Mouse (Mus musculus) intestine, postnatal 0 days (tissue): ENCODE results near the gene Speer4f2. TPM values are rescaled to one million over a fixed set of nuclear protein-coding genes. Genes with fewer than 3 reads are reported as not detected.
"Not testable (repeated sequence)": the region's sequence is repeated elsewhere in the genome, so short reads cannot be mapped to it uniquely, and the experiment has no call there.

Experiments used
- ATAC-seq: fragments of 200-750 bp; cut with Nextera tagmentation; 2 replicates; pipeline ENCODE4 v1.8.0; 2017; ENCODE audit warnings: mild to moderate bottlenecking, moderate TSS enrichment, moderate library complexity
- H3K27ac ChIP-seq: fragments of 300-500 bp; sonication (generic); 2 replicates; pipeline ENCODE4 v1.5.1; 2014; ENCODE audit warnings: mild to moderate bottlenecking, low read depth, low read length, moderate library complexity
- H3K27me3 ChIP-seq: fragments of 300-500 bp; sonication (generic); replicated peaks from 2 replicates; pipeline ENCODE4 v1.6.1; 2014; ENCODE audit warnings: low read length, mixed read lengths; ENCODE audit not compliant: control insufficient read depth, insufficient read depth
- H3K36me3 ChIP-seq: fragments of 300-500 bp; sonication (generic); 2 replicates; pipeline ENCODE4 v1.6.1; 2014; ENCODE audit warnings: mild to moderate bottlenecking, moderate library complexity; ENCODE audit not compliant: control insufficient read depth, insufficient read depth
- H3K4me1 ChIP-seq: fragments of 300-500 bp; sonication (generic); replicated peaks from 2 replicates; pipeline ENCODE4 v1.6.1; 2014; ENCODE audit warnings: antibody characterized with exemption, low read length, mixed read lengths; ENCODE audit not compliant: control insufficient read depth, insufficient read depth
- H3K4me2 ChIP-seq: fragments of 300-500 bp; sonication (generic); replicated peaks from 2 replicates; pipeline ENCODE4 v1.6.1; 2014; ENCODE audit warnings: low read depth, mild to moderate bottlenecking, moderate library complexity
- H3K4me3 ChIP-seq: fragments of 300-500 bp; sonication (generic); 2 replicates; pipeline ENCODE4 v1.5.1; 2014; ENCODE audit warnings: low read depth, low read length
- H3K9ac ChIP-seq: fragments of 300-500 bp; sonication (generic); 2 replicates; pipeline ENCODE4 v1.6.1; 2014; ENCODE audit warnings: mild to moderate bottlenecking, low read depth, low read length
- H3K9me3 ChIP-seq: fragments of 300-500 bp; sonication (generic); 2 replicates; pipeline ENCODE4 v1.6.1; 2016; ENCODE audit warnings: mixed run types; ENCODE audit not compliant: control insufficient read depth
- CTCF ChIP-seq: sonication (generic); IDR thresholded peaks from 2 replicates; pipeline ENCODE4 v1.5.1; 2016; ENCODE audit warnings: low read depth, mild to moderate bottlenecking, control low read depth, antibody characterized with exemption, moderate library complexity
- WGBS: fragments of 180-500 bp; shearing (Covaris S2); extraction: QIAGEN DNeasy Blood & Tissue Kit; methylation state at CpG from one replicate; pipeline ENCODE4 v1.1.7; 2014; 5-methylcytosine and 5-hydroxymethylcytosine counted together
- polyA plus RNA-seq: library from polyadenylated mRNA; unstranded; fragments of >200 nt; fragmentation: Nextera tagmentation; extraction: Ambion mirVana; gene quantifications from 2 replicates; pipeline ENCODE4 v1.2.1, GENCODE M21; 2015

Gene Speer4f2
- polyA plus RNA-seq = not detected in 2 replicates

DNA sequence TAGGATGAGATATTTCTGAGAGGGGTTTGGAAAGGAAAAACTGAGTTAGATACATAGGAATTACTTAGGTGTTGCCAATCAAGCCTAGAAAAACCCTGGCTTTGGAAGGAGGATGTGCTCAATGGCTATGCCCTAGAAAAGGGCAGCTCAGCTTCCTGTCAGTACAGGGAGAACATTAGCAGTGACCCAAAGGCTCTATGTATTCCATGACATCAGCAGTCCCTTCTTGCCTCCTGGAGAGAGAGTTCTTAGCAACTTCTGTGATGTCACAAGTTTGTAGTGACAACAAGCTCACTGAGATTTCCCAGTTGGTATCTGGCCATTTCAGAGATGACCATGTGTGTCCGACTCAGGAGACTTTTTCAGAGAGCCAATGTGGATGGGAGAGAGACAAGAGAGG is at the start of gene Speer4f2:
Gene Speer4f2, plus strand, starts transcription at position 301 of the 400 bp plus-strand sequence.
- not testable (repeated sequence) for H3K9ac ChIP-seq, H3K9me3 ChIP-seq, ATAC-seq, H3K36me3 ChIP-seq, H3K4me3 ChIP-seq, H3K4me1 ChIP-seq, H3K27me3 ChIP-seq, H3K27ac ChIP-seq, H3K4me2 ChIP-seq
- 89% methylated on average over 1 of the region's 1 CpGs for WGBS

DNA sequence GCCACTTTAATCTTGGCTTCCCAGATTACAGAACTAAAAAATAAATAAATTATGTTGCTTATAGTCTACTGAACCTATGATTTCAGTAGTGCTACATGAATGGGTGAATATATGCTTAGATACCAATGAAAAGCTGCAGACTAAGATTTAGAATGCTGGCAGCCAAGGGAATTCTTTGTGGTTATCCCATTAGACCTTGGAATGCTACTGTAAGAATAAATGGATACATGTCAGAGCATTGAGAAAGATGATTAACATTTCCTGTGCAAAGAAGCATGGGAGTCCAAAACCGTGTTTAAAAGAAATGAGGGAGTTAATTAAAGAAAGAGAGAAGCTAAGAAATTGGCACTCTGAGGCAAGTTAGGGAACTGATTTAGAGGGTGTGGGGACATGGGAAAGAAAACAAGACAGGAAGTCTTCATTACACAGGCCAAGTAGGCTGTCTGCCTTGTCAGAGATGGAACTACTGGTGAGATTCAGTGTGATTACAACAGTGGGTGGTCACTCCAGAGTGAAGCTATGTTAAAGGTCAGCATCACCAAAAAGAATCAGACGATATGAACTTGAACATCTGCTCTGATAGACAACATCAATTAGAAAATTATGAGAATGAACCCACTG is 43.9 kb upstream of the Speer4f2 start:
- H3K4me2 ChIP-seq = no peak overlapping the region
- ATAC-seq = no peak
- H3K36me3 ChIP-seq = no peaks in the 10 kb centered on the region
- H3K27me3 ChIP-seq = no peaks in the 10 kb centered on the region
- TF ChIP-seq CTCF = no peak
- H3K27ac ChIP-seq = no peak overlapping the region
- H3K9me3 ChIP-seq = no peaks in the 10 kb centered on the region
- no peaks in the 10 kb centered on the region for H3K4me1 ChIP-seq
- H3K4me3 ChIP-seq = no peak overlapping the region
- H3K9ac ChIP-seq = no peak overlapping the region
- 59% methylated on average over 2 of the region's 2 CpGs for WGBS

DNA sequence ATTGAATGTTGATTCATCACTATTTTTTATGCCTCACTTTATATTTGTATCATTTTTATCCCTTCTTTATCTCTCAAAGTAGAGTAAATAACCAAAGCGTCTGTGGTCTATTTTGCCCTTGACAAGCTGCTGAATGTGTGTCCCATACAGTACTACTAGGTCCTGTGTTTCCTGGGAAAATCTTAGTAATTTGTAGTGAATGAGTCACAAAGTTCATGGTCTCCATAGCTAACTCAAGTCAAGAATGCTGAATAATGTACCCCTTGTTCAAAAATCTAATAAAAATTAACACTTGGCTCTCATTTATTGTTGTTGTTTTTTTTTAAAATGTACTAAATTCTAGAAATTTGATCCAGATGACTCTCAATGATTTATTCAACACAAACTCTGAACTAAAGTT is 38.1 kb upstream of the Speer4f2 start:
- 58% methylated on average over 1 of the region's 1 CpGs for WGBS
- H3K36me3 ChIP-seq = no peaks in the 10 kb centered on the region
- no peak overlapping the region for H3K4me3 ChIP-seq
- ATAC-seq = no peak
- H3K4me2 ChIP-seq = no peak overlapping the region
- H3K4me1 ChIP-seq = no peaks in the 10 kb centered on the region
- no peaks in the 10 kb centered on the region for H3K9me3 ChIP-seq
- H3K27ac ChIP-seq = no peak overlapping the region
- H3K9ac ChIP-seq = no peak overlapping the region
- no peak for TF ChIP-seq CTCF
- no peaks in the 10 kb centered on the region for H3K27me3 ChIP-seq

DNA sequence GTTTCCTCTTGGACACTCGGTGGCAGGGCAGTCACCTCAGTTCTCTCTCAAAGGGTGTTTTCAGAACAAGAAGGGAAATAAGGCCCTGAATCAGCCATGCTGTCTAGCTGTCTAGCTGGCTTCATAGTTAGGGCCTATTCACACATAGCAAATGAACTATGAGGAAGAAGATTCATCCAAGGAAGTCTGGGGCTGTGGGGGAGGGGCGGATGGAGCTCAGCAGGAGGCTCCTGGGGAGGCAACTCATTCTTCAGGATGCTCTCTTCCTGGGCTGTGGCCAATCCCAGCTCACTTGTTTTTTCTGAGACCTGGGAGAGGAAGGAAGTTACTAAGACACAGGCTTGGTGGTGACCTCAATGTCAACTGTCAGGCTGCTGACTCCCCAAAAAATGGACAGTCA is 27.2 kb upstream of the Speer4f2 start:
- 71% methylated on average over 2 of the region's 2 CpGs for WGBS
- not testable (repeated sequence) for H3K9me3 ChIP-seq, H3K4me3 ChIP-seq, H3K9ac ChIP-seq, H3K4me1 ChIP-seq, H3K27ac ChIP-seq, H3K4me2 ChIP-seq, H3K36me3 ChIP-seq, H3K27me3 ChIP-seq, ATAC-seq

DNA sequence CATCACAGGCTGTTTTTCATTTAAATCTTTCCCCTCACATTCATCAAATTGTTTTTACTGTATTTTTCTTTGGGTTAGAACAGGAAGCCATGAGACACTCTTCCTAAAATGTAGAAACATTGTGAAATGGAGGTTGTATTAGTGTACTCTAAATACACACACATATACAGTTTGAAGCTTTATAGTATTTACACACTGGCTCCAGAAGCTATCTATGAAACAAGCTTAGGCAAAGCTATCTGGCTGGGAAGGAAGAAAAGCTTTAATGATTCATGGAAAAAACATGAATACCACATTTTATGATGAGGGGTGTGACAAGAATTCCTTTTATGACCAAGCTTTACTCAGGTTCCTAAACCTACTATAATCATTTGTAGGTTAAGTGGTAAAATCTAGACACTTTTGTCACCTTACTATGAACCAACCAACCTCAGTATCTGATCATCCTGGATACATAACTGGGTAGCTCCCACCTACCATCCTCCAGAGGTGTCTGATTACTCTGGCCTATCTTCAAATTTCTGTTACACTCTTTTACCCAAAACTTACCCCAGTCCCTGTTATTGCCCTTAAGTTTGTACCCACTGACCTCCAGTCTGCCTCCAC is 13.5 kb upstream of the Speer4f2 start:
- ATAC-seq = peak; percentile 38; the same call in 1 of the 2 replicates
- H3K9ac ChIP-seq = no peak overlapping the region
- H3K36me3 ChIP-seq = no peaks in the 10 kb centered on the region
- no peaks in the 10 kb centered on the region for H3K27me3 ChIP-seq
- no peak for TF ChIP-seq CTCF
- H3K4me1 ChIP-seq = no peaks in the 10 kb centered on the region
- no peak overlapping the region for H3K4me3 ChIP-seq
- no peak overlapping the region for H3K27ac ChIP-seq
- H3K9me3 ChIP-seq = no peaks in the 10 kb centered on the region
- no peak overlapping the region for H3K4me2 ChIP-seq

DNA sequence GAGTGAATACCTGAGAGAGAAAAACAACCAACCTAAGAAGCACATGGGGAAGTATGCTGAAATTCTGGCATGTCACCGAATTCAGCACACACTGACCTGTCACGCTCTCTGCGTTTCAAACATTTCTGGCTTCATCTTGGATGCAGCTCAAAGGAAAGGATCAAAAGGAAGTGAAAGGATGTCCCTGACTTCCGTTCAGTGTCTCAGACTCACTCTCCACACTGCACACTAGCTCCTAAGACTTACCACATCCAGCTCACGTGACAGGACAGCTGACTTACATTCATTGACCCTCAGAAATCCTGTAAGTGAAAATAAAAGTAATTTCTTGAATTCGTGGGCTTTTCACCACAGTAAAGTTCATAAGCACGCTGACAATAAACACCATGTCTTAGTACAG is 16.9 kb downstream of the Speer4f2 start:
- H3K4me3 ChIP-seq = no peak overlapping the region
- no peaks in the 10 kb centered on the region for H3K27me3 ChIP-seq
- H3K36me3 ChIP-seq = no peaks in the 10 kb centered on the region
- H3K9me3 ChIP-seq = no peaks in the 10 kb centered on the region
- no peak overlapping the region for H3K27ac ChIP-seq
- no peak overlapping the region for H3K4me2 ChIP-seq
- ATAC-seq = no peak
- H3K4me1 ChIP-seq = no peaks in the 10 kb centered on the region
- 65% methylated on average over 7 of the region's 7 CpGs for WGBS
- TF ChIP-seq CTCF = no peak
- H3K9ac ChIP-seq = no peak overlapping the region

DNA sequence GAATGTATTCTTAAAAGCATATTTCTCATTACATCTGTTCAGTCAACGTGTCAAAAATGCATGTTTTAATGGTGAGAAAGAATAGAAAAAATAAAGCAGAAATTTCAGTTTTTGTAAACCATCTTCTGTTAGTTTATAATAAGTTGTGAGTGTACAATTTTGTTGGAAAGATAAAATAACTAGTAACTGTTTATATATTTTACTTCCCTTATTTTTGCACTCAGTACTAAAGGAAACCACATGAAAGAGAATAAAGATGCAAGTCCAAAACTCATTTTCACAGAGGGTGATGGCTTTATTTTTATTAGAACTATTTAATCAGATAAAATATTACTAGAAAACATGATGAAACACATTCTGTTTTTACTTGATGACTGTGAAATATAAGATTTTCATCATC is 18.2 kb downstream of the Speer4f2 start:
- WGBS = 77% methylated on average over 1 of the region's 1 CpGs
- no peaks in the 10 kb centered on the region for H3K4me1 ChIP-seq
- no peak for ATAC-seq

More for the DNA sequence above, 18.2 kb downstream of the Speer4f2 start:
- Histone ChIP-seq H3K9me3 (no peaks in the 10 kb centered on the region), H3K36me3 (no peaks in the 10 kb centered on the region), H3K4me3 (no peak overlapping the region), H3K9ac (no peak overlapping the region), H3K4me2 (no peak overlapping the region), H3K27me3 (no peaks in the 10 kb centered on the region), H3K27ac (no peak overlapping the region)
- no peak for TF ChIP-seq CTCF
